Mouse (Mus musculus) thymus, adult 2 months (tissue): ENCODE measurements around the gene Fbxl14.
A peak's percentile ranks its signal among the peaks of the same experiment; 100 is the strongest.

ENCODE experiments used
- CTCF ChIP-seq: fragments of 200-500 bp; IDR thresholded peaks from 2 replicates; pipeline ENCODE4 v1.5.1; 2012; ENCODE audit warnings: mild to moderate bottlenecking, control low read depth, low read length, moderate library complexity, borderline replicate concordance; ENCODE audit not compliant: control insufficient read depth, poor library complexity, insufficient read depth; ENCODE audit errors: extremely low read depth
- POLR2A ChIP-seq: fragments of 200-500 bp; IDR thresholded peaks from 2 replicates; pipeline ENCODE4 v1.6.1; 2012; ENCODE audit warnings: mild to moderate bottlenecking, low read length, control low read depth, moderate library complexity; ENCODE audit not compliant: control insufficient read depth, poor library complexity, insufficient read depth; ENCODE audit errors: extremely low read depth

DNA sequence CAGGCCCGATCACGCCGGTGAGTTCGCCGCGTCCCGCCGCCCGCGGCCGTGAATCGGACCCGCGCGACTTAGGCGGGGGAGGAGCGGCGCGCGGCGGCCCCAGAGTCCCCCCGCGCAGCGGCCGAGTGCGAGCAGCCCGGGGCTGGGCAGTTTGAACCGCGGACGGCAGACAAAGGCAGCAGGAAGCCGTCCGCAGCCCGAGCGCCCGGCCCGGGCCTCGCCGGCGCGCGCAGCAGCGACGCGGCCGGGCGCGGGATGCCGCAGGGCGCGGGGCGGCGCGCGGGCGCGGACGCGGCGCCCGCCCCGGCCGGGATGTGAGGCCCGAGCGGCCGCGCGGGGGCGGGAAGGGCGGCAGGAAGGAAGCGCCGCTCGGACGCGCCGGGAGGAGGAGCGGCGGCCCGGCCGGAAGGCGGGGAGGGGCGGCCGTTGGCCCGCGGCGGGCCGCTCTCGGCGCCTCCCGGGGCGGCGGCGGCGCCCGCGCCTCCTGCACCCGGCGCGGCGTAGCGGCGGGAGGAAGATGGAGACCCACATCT lies at the start of gene Fbxl14:
- TF ChIP-seq POLR2A (peak; percentile 84; the same call in 1 of the 2 replicates), CTCF (0 out of 2 replicates have a peak, but pooled peaks have one; percentile 8)
